Mouse (Mus musculus) megakaryocyte, adult 5-6 weeks (primary cell): Measurements from ENCODE around the gene Nkx1-2. TPM values are rescaled to one million over a fixed set of nuclear protein-coding genes. Genes with fewer than 3 reads are reported as not detected.

Source experiments
- ATAC-seq: 2 replicates; pipeline ENCODE4 v1.8.0; 2016; ENCODE audit warnings: mild to moderate bottlenecking, inconsistent platforms; ENCODE audit not compliant: poor library complexity, severe bottlenecking
- total RNA-seq, 2 experiments: library from RNA; stranded (forward) in 1 of 2; stranded (reverse) in 1 of 2; fragments of 153-499, 151-499 nt in 1 of 2; fragments of 221-1000, 200-1000 nt in 1 of 2; gene quantifications; 2 replicates each; pipeline versions ENCODE4 v1.2.3 to v1.2.4; 2015 to 2017

Gene Nkx1-2
- total RNA-seq (2015) (not detected in 2 replicates), total RNA-seq (2017) (not detected in 2 replicates)

GRCm38 (mm10) chr7:132599071-132599975, at the start of gene Nkx1-2:
Gene Nkx1-2, minus strand, starts transcription at chr7:132599637.
- ATAC-seq: no peak

- no peak for ATAC-seq
These were observed 47.1 kb upstream of the Nkx1-2 start for GRCm38 (mm10) chr7:132646514-132646913.

GRCm38 (mm10) chr7:132644605-132645279, 45.3 kb upstream of the Nkx1-2 start:
- ATAC-seq: no peak

- ATAC-seq: no peak
These were observed 42.2 kb upstream of the Nkx1-2 start for GRCm38 (mm10) chr7:132641606-132642005.

- ATAC-seq: no peak
These were observed 41.5 kb upstream of the Nkx1-2 start for GRCm38 (mm10) chr7:132640946-132641345.

- peak; percentile 81 for ATAC-seq
These were observed 39.1 kb upstream of the Nkx1-2 start for GRCm38 (mm10) chr7:132638446-132639087.

GRCm38 (mm10) chr7:132637292-132637691, 37.9 kb upstream of the Nkx1-2 start:
- ATAC-seq: no peak

- ATAC-seq: no peak
These were observed 31.9 kb upstream of the Nkx1-2 start for GRCm38 (mm10) chr7:132631313-132631712.

GRCm38 (mm10) chr7:132627448-132627847, 28.0 kb upstream of the Nkx1-2 start:
- ATAC-seq: no peak

- no peak for ATAC-seq
These were observed 26.7 kb upstream of the Nkx1-2 start for GRCm38 (mm10) chr7:132626174-132626573.

- no peak for ATAC-seq
These were observed 24.7 kb upstream of the Nkx1-2 start for GRCm38 (mm10) chr7:132624161-132624560.

GRCm38 (mm10) chr7:132619975-132620918, 20.8 kb upstream of the Nkx1-2 start:
- 0 out of 2 replicates have a peak, but pooled peaks have one; percentile 38 for ATAC-seq

GRCm38 (mm10) chr7:132619549-132619948, 20.1 kb upstream of the Nkx1-2 start:
- no peak for ATAC-seq

GRCm38 (mm10) chr7:132617021-132617564, 17.7 kb upstream of the Nkx1-2 start:
- ATAC-seq: no peak

GRCm38 (mm10) chr7:132616391-132616790, 17.0 kb upstream of the Nkx1-2 start:
- no peak for ATAC-seq

GRCm38 (mm10) chr7:132615346-132615745, 15.9 kb upstream of the Nkx1-2 start:
- ATAC-seq: no peak

- ATAC-seq: no peak
These were observed 12.1 kb upstream of the Nkx1-2 start for GRCm38 (mm10) chr7:132611530-132611929.

GRCm38 (mm10) chr7:132610468-132611318, 11.3 kb upstream of the Nkx1-2 start, which contains the start of gene Lhpp:
Gene Lhpp, plus strand, starts transcription at chr7:132610638.
- ATAC-seq: peak; percentile 95
